Mouse (Mus musculus) myocyte (in vitro differentiated cells): ENCODE results near the gene Hey2.

Experiments
- CEBPB ChIP-seq: IDR thresholded peaks from 2 replicates; pipeline ENCODE4 v1.6.1; 2011; ENCODE audit warnings: mild to moderate bottlenecking, moderate library complexity; ENCODE audit not compliant: poor library complexity, insufficient read depth, severe bottlenecking
- E2F4 ChIP-seq: IDR thresholded peaks from one replicate; pipeline ENCODE4 v1.6.1; 2011; ENCODE audit warnings: mild to moderate bottlenecking, control low read depth, moderate library complexity; ENCODE audit not compliant: insufficient read depth
- MYOD1 ChIP-seq, 3 experiments: IDR thresholded peaks; one replicate each; pipeline ENCODE4 v1.6.1; 2011; ENCODE audit warnings: control low read depth in 2 of 3, low read depth in 2 of 3, mild to moderate bottlenecking in 2 of 3, moderate library complexity in 1 of 3; ENCODE audit not compliant: insufficient read length in 2 of 3, control insufficient read depth in 1 of 3
- MYOG ChIP-seq, 3 experiments: IDR thresholded peaks; one replicate each; pipeline ENCODE4 v1.6.1; 2011; ENCODE audit warnings: control low read depth in 2 of 3, low read depth in 2 of 3, mild to moderate bottlenecking in 2 of 3; ENCODE audit not compliant: insufficient read length in 2 of 3, control insufficient read depth in 1 of 3, insufficient read depth in 1 of 3
- POLR2A ChIP-seq: IDR thresholded peaks from one replicate; pipeline ENCODE4 v1.6.1; 2011; ENCODE audit warnings: low read depth, mild to moderate bottlenecking, control low read depth, moderate library complexity; ENCODE audit not compliant: insufficient read length
- POLR2AphosphoS2 ChIP-seq: IDR thresholded peaks from one replicate; pipeline ENCODE4 v1.6.1; 2011; ENCODE audit warnings: low read depth, control low read depth; ENCODE audit not compliant: insufficient read length
- REST ChIP-seq: IDR thresholded peaks from one replicate; pipeline ENCODE4 v1.6.1; 2011; ENCODE audit warnings: mild to moderate bottlenecking, control low read depth, moderate library complexity; ENCODE audit not compliant: insufficient read depth, insufficient read length
- USF1 ChIP-seq: IDR thresholded peaks from one replicate; pipeline ENCODE4 v1.6.1; 2011; ENCODE audit warnings: low read depth, mild to moderate bottlenecking, control low read depth, moderate library complexity

GRCm38 (mm10) chr10:30789521-30789920 lies 53.1 kb downstream of the Hey2 start:
- TF ChIP-seq MYOD1 (IDR thresholded peaks at IDR 0.05; ENCODE audit: control insufficient read depth in 1 of 3, insufficient read length in 2 of 3, low read depth in 2 of 3) (no peak), E2F4 (no peak), POLR2A (no peak), CEBPB (no peak), REST (no peak), POLR2AphosphoS2 (no peak), USF1 (no peak), MYOG (IDR thresholded peaks at IDR 0.05; ENCODE audit: control insufficient read depth in 1 of 3, insufficient read depth in 1 of 3, insufficient read length in 2 of 3, low read depth in 2 of 3) (no peak)
